Mouse (Mus musculus): ENCODE measurements at regions not wholly inside any gene's neighbourhood (a gene's known extent, or its start where the extent isn't known, plus 50 kb on each side); places are given as distances from the start of the nearest gene placed in this dataset.

DNA sequence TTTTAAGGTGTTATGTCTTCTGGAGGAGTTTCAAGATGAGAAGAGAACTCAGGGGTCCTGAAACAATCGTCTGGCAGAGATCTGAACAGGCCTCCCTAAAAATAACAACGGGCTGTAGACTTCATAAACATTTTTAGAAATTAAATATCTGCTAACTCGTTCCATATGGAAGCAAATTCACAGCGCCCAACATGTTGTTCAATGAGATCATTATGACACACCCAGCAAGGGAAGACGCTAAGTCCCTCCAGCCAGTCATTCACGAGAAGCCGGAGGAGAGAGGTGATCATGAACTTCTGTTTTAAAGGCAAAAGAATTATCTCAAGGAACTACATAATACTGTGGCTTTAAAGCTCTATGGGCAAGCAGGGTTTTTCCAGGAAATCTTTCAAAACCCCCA, 334.8 kb downstream of the Efna5 start:
- H3K9me3 ChIP-seq (ENCODE audit: control insufficient read depth, low read length), result no peaks in the 10 kb centered on the region
- H3K4me1 ChIP-seq (ENCODE audit: control insufficient read depth in 2 of 2, insufficient read depth in 2 of 2, low read length in 2 of 2), result peaks cover 4 to 13% of the 10 kb centered on the region in 2 experiments; a peak in 3 of 4 replicates
- no peak overlapping the region for H3K4me2 ChIP-seq (ENCODE audit: low read length)
- H3K36me3 ChIP-seq (ENCODE audit: control insufficient read depth, insufficient read depth, low read length), result no peaks in the 10 kb centered on the region
- no peak overlapping the region for H3K9ac ChIP-seq (ENCODE audit: low read length)
- H3K4me3 ChIP-seq (ENCODE audit: control insufficient read depth in 1 of 2, insufficient read depth in 1 of 2, low read depth in 1 of 2, low read length in 2 of 2), result no peak overlapping the region
- 78% methylated on average over 7 of the region's 7 CpGs for WGBS
- no peak overlapping the region for H3K27ac ChIP-seq (replicated peaks in 1 of 2; ENCODE audit: control insufficient read depth in 1 of 2, insufficient read depth in 1 of 2, low read depth in 2 of 2, low read length in 2 of 2)
- no peaks in the 10 kb centered on the region for H3K27me3 ChIP-seq (ENCODE audit: control insufficient read depth, insufficient read depth, low read length)
- ATAC-seq (ENCODE audit: insufficient number of reproducible peaks, insufficient read depth, low FRiP score, low read depth), result no peak

DNA sequence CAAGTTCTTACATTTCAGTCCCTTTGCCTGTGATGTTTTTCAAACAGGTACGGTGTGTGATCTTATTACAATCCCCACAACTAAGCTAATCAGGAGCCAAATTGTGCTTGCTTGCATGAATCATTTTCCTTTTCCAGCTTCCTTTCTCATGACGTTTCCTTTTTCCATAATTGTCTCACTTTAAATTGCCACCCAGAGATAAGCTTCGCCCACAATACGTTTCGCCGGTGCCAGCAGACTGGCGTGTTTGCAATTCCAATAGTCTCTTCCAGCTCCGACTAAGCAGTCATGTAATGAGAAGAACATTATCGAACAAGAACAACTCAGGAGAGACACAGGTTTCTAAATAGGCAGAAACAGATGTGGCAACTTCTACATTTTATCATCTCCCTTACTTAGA, 335.8 kb downstream of the Efna5 start:
- peaks cover 4 to 13% of the 10 kb centered on the region in 2 experiments; a peak in 3 of 4 replicates for H3K4me1 ChIP-seq (ENCODE audit: control insufficient read depth in 2 of 2, insufficient read depth in 2 of 2, low read length in 2 of 2)
- no peaks in the 10 kb centered on the region for H3K27me3 ChIP-seq (ENCODE audit: control insufficient read depth, insufficient read depth, low read length)
- H3K9me3 ChIP-seq (ENCODE audit: control insufficient read depth, low read length), result no peaks in the 10 kb centered on the region
- ATAC-seq (ENCODE audit: insufficient number of reproducible peaks, insufficient read depth, low FRiP score, low read depth), result no peak
- 24% methylated on average over 9 of the region's 9 CpGs for WGBS
- no peaks in the 10 kb centered on the region for H3K36me3 ChIP-seq (ENCODE audit: control insufficient read depth, insufficient read depth, low read length)
- no peak overlapping the region for H3K4me3 ChIP-seq (ENCODE audit: control insufficient read depth in 1 of 2, insufficient read depth in 1 of 2, low read depth in 1 of 2, low read length in 2 of 2)
- H3K27ac ChIP-seq (replicated peaks in 1 of 2; ENCODE audit: control insufficient read depth in 1 of 2, insufficient read depth in 1 of 2, low read depth in 2 of 2, low read length in 2 of 2), result peak overlapping the region; percentile 43 to 53; a peak in 2 of 4 replicates
- H3K9ac ChIP-seq (ENCODE audit: low read length), result no peak overlapping the region
- peak overlapping the region; percentile 54 for H3K4me2 ChIP-seq (ENCODE audit: low read length)

DNA sequence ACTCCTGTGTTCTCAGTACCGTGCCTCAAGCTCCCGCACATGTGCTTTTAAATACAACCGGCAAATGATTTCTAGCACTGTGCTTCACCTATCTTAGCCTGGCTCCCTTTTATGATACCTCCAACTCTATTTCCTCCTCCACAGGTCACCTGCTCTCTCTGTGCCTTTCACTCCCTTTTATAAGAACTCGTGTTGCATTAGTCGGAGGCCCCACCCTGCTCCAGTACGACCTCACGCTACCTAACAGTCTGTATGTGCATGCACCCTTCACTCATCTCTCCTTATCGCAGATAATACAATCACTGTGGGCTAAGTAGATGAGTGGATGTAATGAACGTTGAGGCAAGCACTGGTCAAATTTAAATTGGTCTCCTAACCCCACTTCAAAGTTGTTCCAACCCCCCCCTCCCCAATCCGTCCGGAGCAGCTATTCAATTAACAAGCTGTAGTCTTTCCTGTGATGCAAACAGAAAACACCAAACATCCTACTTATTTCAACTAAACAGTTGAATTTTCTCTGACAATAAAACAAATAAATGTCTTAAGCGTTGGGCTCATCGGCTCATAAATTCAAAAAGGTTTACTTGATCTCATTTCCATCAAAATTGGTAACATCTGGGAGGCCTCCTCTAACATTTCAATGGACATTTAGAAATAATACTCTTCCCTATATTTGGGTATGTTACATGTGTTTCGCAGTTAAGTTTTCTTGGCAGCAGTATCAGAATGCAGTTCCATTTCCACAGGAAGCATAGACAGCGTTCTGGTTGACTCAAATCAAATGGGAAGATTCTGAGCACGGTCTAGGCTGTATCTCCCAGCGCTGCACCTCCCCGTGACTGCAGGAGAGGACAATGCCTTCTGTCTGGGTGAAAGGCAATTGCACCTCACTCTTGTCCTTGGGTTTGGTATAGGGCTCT, 337.8 kb downstream of the Efna5 start:
- Histone ChIP-seq H3K4me1 (ENCODE audit: control insufficient read depth in 2 of 2, insufficient read depth in 2 of 2, low read length in 2 of 2) (peaks cover 4 to 13% of the 10 kb centered on the region in 2 experiments; a peak in 3 of 4 replicates), H3K27me3 (ENCODE audit: control insufficient read depth, insufficient read depth, low read length) (no peaks in the 10 kb centered on the region), H3K36me3 (ENCODE audit: control insufficient read depth, insufficient read depth, low read length) (no peaks in the 10 kb centered on the region), H3K4me3 (ENCODE audit: control insufficient read depth in 1 of 2, insufficient read depth in 1 of 2, low read depth in 1 of 2, low read length in 2 of 2) (no peak overlapping the region), H3K9me3 (ENCODE audit: control insufficient read depth, low read length) (no peaks in the 10 kb centered on the region), H3K27ac (replicated peaks in 1 of 2; ENCODE audit: control insufficient read depth in 1 of 2, insufficient read depth in 1 of 2, low read depth in 2 of 2, low read length in 2 of 2) (no peak overlapping the region; a peak in 1 of 4 replicates), H3K9ac (ENCODE audit: low read length) (no peak overlapping the region), H3K4me2 (ENCODE audit: low read length) (no peak overlapping the region)
- WGBS, result 78% methylated on average over 18 of the region's 18 CpGs
- ATAC-seq (ENCODE audit: insufficient number of reproducible peaks, insufficient read depth, low FRiP score, low read depth), result no peak

DNA sequence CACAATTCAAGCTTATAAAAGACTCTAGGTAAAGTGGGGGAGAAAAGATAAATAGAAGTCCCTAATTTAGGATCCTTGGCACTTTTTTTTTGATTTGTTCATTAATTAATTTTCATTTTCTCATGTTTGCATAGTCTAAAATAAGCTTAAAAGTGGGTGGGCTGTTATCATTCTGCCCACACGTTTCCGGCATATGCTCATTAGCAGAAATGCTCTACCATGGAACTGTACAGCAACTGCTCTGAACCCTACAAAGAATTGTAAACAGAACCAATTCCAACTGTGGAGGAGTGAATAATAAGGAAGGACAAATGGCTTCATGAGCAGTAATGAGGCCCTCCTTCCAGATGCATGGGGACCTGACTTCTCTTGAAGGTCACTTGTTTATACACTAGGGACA, 351.2 kb downstream of the Efna5 start:
- no peak overlapping the region for H3K4me3 ChIP-seq (ENCODE audit: control insufficient read depth in 1 of 2, insufficient read depth in 1 of 2, low read depth in 1 of 2, low read length in 2 of 2)
- ATAC-seq (ENCODE audit: insufficient number of reproducible peaks, insufficient read depth, low FRiP score, low read depth), result no peak
- H3K4me2 ChIP-seq (ENCODE audit: low read length), result no peak overlapping the region
- no peaks in the 10 kb centered on the region for H3K36me3 ChIP-seq (ENCODE audit: control insufficient read depth, insufficient read depth, low read length)
- no peak overlapping the region for H3K9ac ChIP-seq (ENCODE audit: low read length)
- H3K27me3 ChIP-seq (ENCODE audit: control insufficient read depth, insufficient read depth, low read length), result no peaks in the 10 kb centered on the region
- WGBS, result 86% methylated on average over 2 of the region's 2 CpGs
- H3K27ac ChIP-seq (replicated peaks in 1 of 2; ENCODE audit: control insufficient read depth in 1 of 2, insufficient read depth in 1 of 2, low read depth in 2 of 2, low read length in 2 of 2), result no peak overlapping the region
- no peaks in the 10 kb centered on the region for H3K4me1 ChIP-seq (ENCODE audit: control insufficient read depth in 2 of 2, insufficient read depth in 2 of 2, low read length in 2 of 2)
- H3K9me3 ChIP-seq (ENCODE audit: control insufficient read depth, low read length), result no peaks in the 10 kb centered on the region

DNA sequence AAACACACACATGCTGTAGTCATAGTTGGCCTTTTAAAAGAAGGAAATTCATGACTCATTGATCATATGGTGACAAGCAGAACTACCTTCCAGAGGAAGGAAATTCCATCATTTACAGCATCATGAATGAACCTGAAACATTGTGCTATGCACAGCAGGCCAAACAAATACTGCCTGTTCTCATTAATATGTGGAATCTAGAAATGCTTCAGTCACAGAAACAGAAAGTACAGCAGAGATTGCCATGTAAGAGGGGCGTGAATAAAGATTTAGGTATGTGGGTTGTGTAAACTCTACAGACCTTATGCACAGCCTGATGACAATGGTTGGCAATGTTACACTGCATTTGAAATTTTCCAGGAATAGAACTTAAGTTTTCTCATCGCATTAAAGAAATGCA, 353.6 kb downstream of the Efna5 start:
- whole genome bisulfite sequencing, result 80% methylated on average over 2 of the region's 2 CpGs
- no peak overlapping the region for H3K27ac ChIP-seq (replicated peaks in 1 of 2; ENCODE audit: control insufficient read depth in 1 of 2, insufficient read depth in 1 of 2, low read depth in 2 of 2, low read length in 2 of 2)
- H3K4me1 ChIP-seq (ENCODE audit: control insufficient read depth in 2 of 2, insufficient read depth in 2 of 2, low read length in 2 of 2), result no peaks in the 10 kb centered on the region
- no peaks in the 10 kb centered on the region for H3K9me3 ChIP-seq (ENCODE audit: control insufficient read depth, low read length)
- no peaks in the 10 kb centered on the region for H3K27me3 ChIP-seq (ENCODE audit: control insufficient read depth, insufficient read depth, low read length)
- no peak overlapping the region for H3K9ac ChIP-seq (ENCODE audit: low read length)
- no peak overlapping the region for H3K4me2 ChIP-seq (ENCODE audit: low read length)
- H3K4me3 ChIP-seq (ENCODE audit: control insufficient read depth in 1 of 2, insufficient read depth in 1 of 2, low read depth in 1 of 2, low read length in 2 of 2), result no peak overlapping the region
- ATAC-seq (ENCODE audit: insufficient number of reproducible peaks, insufficient read depth, low FRiP score, low read depth), result no peak
- no peaks in the 10 kb centered on the region for H3K36me3 ChIP-seq (ENCODE audit: control insufficient read depth, insufficient read depth, low read length)

DNA sequence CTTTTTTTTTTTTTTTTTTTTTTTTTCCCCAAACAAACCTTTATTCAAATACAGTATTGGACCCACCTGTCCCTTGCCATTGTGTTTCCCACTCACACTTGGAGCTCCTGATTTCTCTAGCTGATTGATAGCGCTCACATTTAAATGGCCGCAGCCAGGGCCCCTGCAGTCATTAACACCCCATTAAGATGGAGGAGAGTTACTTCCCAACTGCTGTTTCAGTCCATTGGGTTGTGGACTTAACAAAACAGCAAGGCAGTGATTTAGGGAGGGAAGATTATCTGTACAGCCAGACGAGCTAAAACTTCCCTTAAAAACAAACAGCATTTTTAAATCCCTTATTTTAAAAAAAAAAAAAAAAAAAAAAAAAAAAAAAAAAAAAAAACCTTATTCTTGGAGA, 367.5 kb downstream of the Efna5 start:
- Histone ChIP-seq H3K9me3 (ENCODE audit: control insufficient read depth, low read length) (no peaks in the 10 kb centered on the region), H3K27me3 (ENCODE audit: control insufficient read depth, insufficient read depth, low read length) (no peaks in the 10 kb centered on the region), H3K4me1 (ENCODE audit: control insufficient read depth in 2 of 2, insufficient read depth in 2 of 2, low read length in 2 of 2) (no peaks in the 10 kb centered on the region), H3K36me3 (ENCODE audit: control insufficient read depth, insufficient read depth, low read length) (no peaks in the 10 kb centered on the region), H3K27ac (replicated peaks in 1 of 2; ENCODE audit: control insufficient read depth in 1 of 2, insufficient read depth in 1 of 2, low read depth in 2 of 2, low read length in 2 of 2) (no peak overlapping the region), H3K4me2 (ENCODE audit: low read length) (no peak overlapping the region), H3K4me3 (ENCODE audit: control insufficient read depth in 1 of 2, insufficient read depth in 1 of 2, low read depth in 1 of 2, low read length in 2 of 2) (no peak overlapping the region), H3K9ac (ENCODE audit: low read length) (no peak overlapping the region)
- WGBS, result 65% methylated on average over 3 of the region's 3 CpGs
- ATAC-seq (ENCODE audit: insufficient number of reproducible peaks, insufficient read depth, low FRiP score, low read depth), result no peak

DNA sequence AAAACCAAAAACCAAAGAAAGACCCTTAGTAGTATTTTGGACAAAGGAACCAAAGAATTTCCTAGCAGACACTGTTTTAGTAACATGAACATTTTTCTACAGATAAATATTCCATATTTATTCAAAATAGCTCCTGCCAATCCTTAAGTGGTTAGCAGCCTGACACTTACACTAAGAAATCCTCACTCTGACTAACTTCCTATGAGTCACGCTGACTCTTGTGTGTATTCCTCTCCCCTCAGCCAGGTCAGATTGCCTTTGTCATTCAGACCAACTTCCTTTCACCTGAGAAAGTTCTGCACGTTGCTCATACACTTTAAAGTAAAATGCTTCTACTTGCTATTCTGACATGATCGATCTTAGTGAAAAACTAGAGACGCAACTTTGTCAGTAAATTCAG, 370.9 kb downstream of the Efna5 start:
- Histone ChIP-seq H3K36me3 (ENCODE audit: control insufficient read depth, insufficient read depth, low read length) (no peaks in the 10 kb centered on the region), H3K27me3 (ENCODE audit: control insufficient read depth, insufficient read depth, low read length) (no peaks in the 10 kb centered on the region), H3K9ac (ENCODE audit: low read length) (no peak overlapping the region), H3K4me1 (ENCODE audit: control insufficient read depth in 2 of 2, insufficient read depth in 2 of 2, low read length in 2 of 2) (peaks cover 0 to 2% of the 10 kb centered on the region in 2 experiments; a peak in 1 of 4 replicates), H3K4me2 (ENCODE audit: low read length) (no peak overlapping the region), H3K4me3 (ENCODE audit: control insufficient read depth in 1 of 2, insufficient read depth in 1 of 2, low read depth in 1 of 2, low read length in 2 of 2) (no peak overlapping the region), H3K27ac (replicated peaks in 1 of 2; ENCODE audit: control insufficient read depth in 1 of 2, insufficient read depth in 1 of 2, low read depth in 2 of 2, low read length in 2 of 2) (no peak overlapping the region), H3K9me3 (ENCODE audit: control insufficient read depth, low read length) (no peaks in the 10 kb centered on the region)
- WGBS, result 85% methylated on average over 4 of the region's 4 CpGs
- no peak for ATAC-seq (ENCODE audit: insufficient number of reproducible peaks, insufficient read depth, low FRiP score, low read depth)

Measured in heart, embryonic 14.5 days (tissue).